Mouse (Mus musculus) limb, embryonic 11.5 days (tissue): ENCODE data around the gene Olfr26. TPM values are rescaled to one million over a fixed set of nuclear protein-coding genes. Genes with fewer than 3 reads are reported as not detected.
"Not testable (repeated sequence)": the region's sequence is repeated elsewhere in the genome, so short reads cannot be mapped to it uniquely, and the experiment has no call there.

Experiments used
- ATAC-seq: fragments of 200-750 bp; cut with Nextera tagmentation; 2 replicates; pipeline ENCODE4 v1.8.0; 2017; ENCODE audit warnings: low read depth; ENCODE audit not compliant: insufficient number of reproducible peaks, low FRiP score, low TSS enrichment
- DNase-seq: peaks from one replicate; pipeline ENCODE4 v3.0.0-alpha.2; 2015; ENCODE audit warnings: low spot score
- H3K27ac ChIP-seq: fragments of 300-500 bp; sonication (generic); replicated peaks from 2 replicates; pipeline ENCODE4 v1.5.1; 2014; ENCODE audit warnings: low read depth, mild to moderate bottlenecking, low read length
- H3K27me3 ChIP-seq: fragments of 300-500 bp; sonication (generic); 2 replicates; pipeline ENCODE4 v1.6.1; 2014; ENCODE audit warnings: mild to moderate bottlenecking, low read length, mixed read lengths; ENCODE audit not compliant: control insufficient read depth, insufficient read depth
- H3K36me3 ChIP-seq: fragments of 300-500 bp; sonication (generic); 2 replicates; pipeline ENCODE4 v1.6.1; 2014; ENCODE audit warnings: mild to moderate bottlenecking, low read length, moderate library complexity, mixed read lengths; ENCODE audit not compliant: control insufficient read depth, insufficient read depth
- H3K4me1 ChIP-seq: fragments of 300-500 bp; sonication (generic); 2 replicates; pipeline ENCODE4 v1.6.1; 2014; ENCODE audit warnings: low read length, mixed read lengths; ENCODE audit not compliant: control insufficient read depth, insufficient read depth
- H3K4me2 ChIP-seq: fragments of 300-500 bp; sonication (generic); 2 replicates; pipeline ENCODE4 v1.6.1; 2014; ENCODE audit warnings: low read depth, mild to moderate bottlenecking, moderate library complexity; ENCODE audit not compliant: severe bottlenecking
- H3K4me3 ChIP-seq: fragments of 300-500 bp; sonication (generic); 2 replicates; pipeline ENCODE4 v1.5.1; 2014; ENCODE audit warnings: low read depth, low read length
- H3K9ac ChIP-seq: fragments of 300-500 bp; sonication (generic); 2 replicates; pipeline ENCODE4 v1.6.1; 2014; ENCODE audit warnings: mild to moderate bottlenecking, low read length
- H3K9me3 ChIP-seq: fragments of 300-500 bp; sonication (generic); 2 replicates; pipeline ENCODE4 v1.6.1; 2016; ENCODE audit warnings: low read length; ENCODE audit not compliant: control insufficient read depth
- WGBS: fragments of 180-500 bp; shearing (Covaris S2); extraction: QIAGEN DNeasy Blood & Tissue Kit; methylation state at CpG from one replicate; pipeline ENCODE4 v1.1.7; 2014; 5-methylcytosine and 5-hydroxymethylcytosine counted together
- polyA plus RNA-seq: library from polyadenylated mRNA; unstranded; fragments of >200 nt; fragmentation: Nextera tagmentation; extraction: Ambion mirVana; gene quantifications from 2 replicates; pipeline ENCODE4 v1.2.1, GENCODE M21; 2014

Olfr26 gene
- polyA plus RNA-seq = not detected in 2 replicates

GRCm38 (mm10) chr9:38854760-38855159 lies at the start of gene Olfr26:
Gene Olfr26 (plus strand): TSS chr9:38855060.
- Histone ChIP-seq H3K4me3 (no peak within 1 kb of the TSS), H3K27me3 (no peaks in the 10 kb centered on the region), H3K27ac (no peak within 1 kb of the TSS), H3K9ac (no peak within 1 kb of the TSS), H3K4me2 (no peak within 1 kb of the TSS), H3K36me3 (no peaks in the 10 kb centered on the region), H3K4me1 (no peaks in the 10 kb centered on the region), H3K9me3 (no peaks in the 10 kb centered on the region)
- no peak for DNase-seq
- ATAC-seq = no peak

DNA sequence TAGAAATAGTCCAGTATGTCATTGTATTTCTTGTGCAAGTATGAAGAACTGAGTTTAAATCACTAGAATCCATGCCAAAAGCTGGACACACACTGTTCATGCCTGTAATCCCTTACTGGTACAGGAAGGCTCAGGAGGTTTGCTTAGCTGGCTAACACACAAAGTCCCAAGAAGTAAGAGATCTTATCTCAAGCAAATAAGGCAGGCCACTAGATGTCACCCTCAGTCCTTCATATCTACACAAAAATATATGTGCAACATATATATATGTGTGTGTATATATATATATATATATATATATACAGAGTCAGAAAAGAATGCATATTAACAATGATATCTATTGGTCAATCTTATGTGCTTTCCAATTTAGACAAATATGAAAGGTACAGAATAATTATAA lies 49.2 kb upstream of the Olfr26 start:
- Histone ChIP-seq H3K9ac (no peak overlapping the region), H3K4me2 (no peak overlapping the region), H3K36me3 (no peaks in the 10 kb centered on the region), H3K4me1 (no peaks in the 10 kb centered on the region), H3K27me3 (no peaks in the 10 kb centered on the region), H3K27ac (no peak overlapping the region), H3K4me3 (no peak overlapping the region), H3K9me3 (no peaks in the 10 kb centered on the region)
- DNase-seq (no peak), ATAC-seq (no peak)

GRCm38 (mm10) chr9:38814314-38814713 lies 40.5 kb upstream of the Olfr26 start, which contains the start of gene Olfr922:
Gene Olfr922 (plus strand): TSS chr9:38814614.
- Histone ChIP-seq H3K36me3 (no peaks in the 10 kb centered on the region), H3K9me3 (no peaks in the 10 kb centered on the region), H3K27me3 (no peaks in the 10 kb centered on the region), H3K9ac (no peak within 1 kb of the TSS), H3K4me2 (no peak within 1 kb of the TSS), H3K4me1 (no peaks in the 10 kb centered on the region), H3K4me3 (no peak within 1 kb of the TSS), H3K27ac (no peak within 1 kb of the TSS)
- no peak for DNase-seq
- WGBS = 75% methylated on average over 2 of the region's 2 CpGs
- ATAC-seq = no peak

DNA sequence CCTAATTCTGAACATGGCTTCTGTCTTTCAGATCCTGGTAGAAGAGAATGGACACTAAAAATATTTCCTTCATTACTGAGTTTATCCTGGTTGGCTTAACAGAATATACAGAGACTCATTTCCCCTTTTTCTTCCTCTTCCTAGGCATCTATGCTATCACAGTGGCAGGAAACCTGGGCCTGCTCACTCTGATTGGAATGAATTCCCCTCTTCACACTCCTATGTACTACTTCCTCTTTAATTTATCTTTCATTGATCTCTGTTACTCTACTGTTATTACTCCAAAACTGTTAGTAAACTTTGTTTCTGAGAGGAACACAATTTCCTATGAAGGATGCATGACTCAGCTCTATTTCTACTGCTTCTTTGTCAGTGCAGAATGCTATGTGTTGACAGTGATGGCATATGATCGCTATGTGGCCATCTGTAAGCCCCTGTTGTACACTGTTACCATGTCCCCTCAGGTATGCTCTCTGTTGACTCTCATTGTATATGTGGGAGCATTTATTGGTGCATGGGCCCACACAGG lies 39.3 kb upstream of the Olfr26 start:
- no peak for DNase-seq
- no peak for ATAC-seq
- H3K4me2 ChIP-seq = no peak overlapping the region
- H3K9me3 ChIP-seq = no peaks in the 10 kb centered on the region
- no peaks in the 10 kb centered on the region for H3K36me3 ChIP-seq
- H3K4me1 ChIP-seq = no peaks in the 10 kb centered on the region
- H3K9ac ChIP-seq = no peak overlapping the region
- WGBS = 86% methylated on average over 1 of the region's 1 CpGs
- no peak overlapping the region for H3K4me3 ChIP-seq
- H3K27ac ChIP-seq = no peak overlapping the region
- H3K27me3 ChIP-seq = no peaks in the 10 kb centered on the region

DNA sequence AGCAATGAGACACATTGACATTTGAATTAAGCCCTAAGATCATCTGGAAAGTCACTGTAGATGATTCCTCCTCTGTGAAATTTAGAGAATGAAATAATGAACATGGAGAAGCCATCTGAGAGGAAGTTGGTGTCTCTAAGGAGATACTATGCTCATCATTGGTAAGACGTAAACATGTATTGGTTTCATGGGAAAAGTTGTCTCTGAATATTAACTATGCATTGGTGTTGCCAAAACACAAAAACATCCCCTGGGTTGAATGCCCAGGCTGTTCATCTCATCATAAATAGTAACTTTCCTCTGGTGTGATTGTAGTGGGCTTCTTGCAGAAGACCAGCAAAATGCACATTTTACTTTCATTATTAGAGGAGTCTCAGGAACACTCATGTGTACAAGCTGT lies 28.6 kb upstream of the Olfr26 start, which contains the start of gene Olfr923:
Gene Olfr923 (plus strand): TSS at position 301 of the 400 bp plus-strand sequence.
- 89% methylated on average over 1 of the region's 1 CpGs for WGBS
- Histone ChIP-seq H3K4me3 (no peak within 1 kb of the TSS), H3K4me2 (no peak within 1 kb of the TSS), H3K9ac (no peak within 1 kb of the TSS), H3K4me1 (no peaks in the 10 kb centered on the region), H3K9me3 (no peaks in the 10 kb centered on the region), H3K27ac (no peak within 1 kb of the TSS), H3K27me3 (no peaks in the 10 kb centered on the region), H3K36me3 (no peaks in the 10 kb centered on the region)
- DNase-seq = no peak
- no peak for ATAC-seq

GRCm38 (mm10) chr9:38833027-38833426 lies 21.8 kb upstream of the Olfr26 start:
- WGBS = 82% methylated on average over 2 of the region's 2 CpGs
- H3K4me3 ChIP-seq = no peak overlapping the region
- no peak overlapping the region for H3K4me2 ChIP-seq
- H3K27ac ChIP-seq = no peak overlapping the region
- H3K36me3 ChIP-seq = no peaks in the 10 kb centered on the region
- DNase-seq (no peak), ATAC-seq (no peak)
- H3K27me3 ChIP-seq = no peaks in the 10 kb centered on the region
- H3K9ac ChIP-seq = no peak overlapping the region
- H3K9me3 ChIP-seq = no peaks in the 10 kb centered on the region
- H3K4me1 ChIP-seq = no peaks in the 10 kb centered on the region

DNA sequence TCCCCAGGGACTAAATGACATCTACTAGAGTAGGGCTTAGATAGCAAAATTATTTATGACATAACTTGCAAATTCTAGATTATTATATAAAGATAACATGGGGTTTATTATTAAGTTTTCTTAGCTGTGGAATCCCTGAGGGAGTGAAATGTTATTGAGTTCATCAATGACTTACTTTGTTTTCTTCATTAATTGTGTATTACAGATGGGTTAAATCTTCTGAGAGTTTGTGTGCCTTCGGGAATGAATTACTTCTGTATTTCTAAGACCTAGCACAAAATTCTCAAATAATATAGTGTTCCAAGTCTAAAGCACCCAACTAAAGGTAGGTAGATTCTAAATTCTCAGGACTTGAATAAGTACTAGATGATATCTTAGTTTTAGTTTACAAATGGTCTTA lies 10.7 kb upstream of the Olfr26 start, which contains the start of gene Olfr924:
Gene Olfr924 (plus strand): TSS at position 301 of the 400 bp plus-strand sequence.
- Histone ChIP-seq H3K27ac (no peak within 1 kb of the TSS), H3K9me3 (no peaks in the 10 kb centered on the region), H3K9ac (no peak within 1 kb of the TSS), H3K36me3 (no peaks in the 10 kb centered on the region), H3K4me1 (no peaks in the 10 kb centered on the region), H3K4me2 (no peak within 1 kb of the TSS), H3K4me3 (no peak within 1 kb of the TSS), H3K27me3 (no peaks in the 10 kb centered on the region)
- no peak for DNase-seq
- WGBS = 91% methylated on average over 1 of the region's 1 CpGs
- ATAC-seq = no peak

DNA sequence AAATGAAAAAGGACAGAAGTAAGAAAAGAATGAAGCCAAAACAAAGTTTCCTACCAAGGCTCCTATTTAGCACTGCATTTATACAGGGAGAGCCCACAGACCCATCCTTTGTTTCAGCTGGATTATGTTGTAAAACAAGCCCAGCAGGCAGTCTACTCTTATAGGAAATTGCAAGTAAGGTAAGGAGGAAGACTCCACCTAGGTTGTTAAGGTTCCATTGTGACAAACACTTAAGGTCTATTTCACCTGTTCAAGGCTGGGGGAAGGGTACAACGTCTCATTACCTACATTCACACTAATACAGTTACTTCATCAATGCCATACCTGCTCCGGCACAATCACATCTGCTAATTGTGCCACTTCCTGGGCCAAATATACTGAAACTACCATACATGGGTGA lies 20.0 kb downstream of the Olfr26 start:
- H3K4me2 ChIP-seq, H3K9me3 ChIP-seq, H3K4me1 ChIP-seq, H3K36me3 ChIP-seq, H3K9ac ChIP-seq, DNase-seq, H3K27ac ChIP-seq, H3K27me3 ChIP-seq, H3K4me3 ChIP-seq, ATAC-seq: not testable (repeated sequence)
- WGBS = 55% methylated on average over 2 of the region's 2 CpGs

GRCm38 (mm10) chr9:38876826-38877225 lies 22.0 kb downstream of the Olfr26 start, which contains the start of gene Olfr926:
Gene Olfr926 (plus strand): TSS chr9:38877126.
- no peak for DNase-seq
- Histone ChIP-seq H3K9ac (no peak within 1 kb of the TSS), H3K4me3 (no peak within 1 kb of the TSS), H3K27me3 (no peaks in the 10 kb centered on the region), H3K27ac (no peak within 1 kb of the TSS), H3K9me3 (no peaks in the 10 kb centered on the region), H3K36me3 (no peaks in the 10 kb centered on the region), H3K4me1 (no peaks in the 10 kb centered on the region), H3K4me2 (no peak within 1 kb of the TSS)
- no peak for ATAC-seq
- 87% methylated on average over 2 of the region's 2 CpGs for WGBS
